Mouse (Mus musculus) mesoderm, embryonic 11.5 days (tissue): ENCODE measurements at regions not wholly inside any gene's neighbourhood (a gene's known extent, or its start where the extent isn't known, plus 50 kb on each side); places are given as distances from the start of the nearest gene placed in this dataset.

ENCODE experiments used
- DNase-seq: peaks from one replicate; pipeline ENCODE4 v3.0.0-alpha.2; 2012; ENCODE audit warnings: low read depth, low spot score

GRCm38 (mm10) chr2:178992334-178993116 is 449.7 kb upstream of the Cdh4 start:
- no peak for DNase-seq

- DNase-seq: no peak
Observed at GRCm38 (mm10) chr2:178997921-178998320, 444.3 kb upstream of the Cdh4 start.

GRCm38 (mm10) chr2:179000448-179001081 is 441.7 kb upstream of the Cdh4 start:
- no peak for DNase-seq

- no peak for DNase-seq
Observed at GRCm38 (mm10) chr2:179007766-179008165, 434.5 kb upstream of the Cdh4 start.

GRCm38 (mm10) chr2:179013891-179014593 is 428.2 kb upstream of the Cdh4 start:
- peak; percentile 30 for DNase-seq

GRCm38 (mm10) chr2:179022675-179023194 is 419.5 kb upstream of the Cdh4 start:
- no peak for DNase-seq

GRCm38 (mm10) chr2:179024225-179024624 is 418.0 kb upstream of the Cdh4 start:
- no peak for DNase-seq

- no peak for DNase-seq
Observed at GRCm38 (mm10) chr2:179033171-179033570, 409.1 kb upstream of the Cdh4 start.

GRCm38 (mm10) chr2:179035446-179035845 is 406.8 kb upstream of the Cdh4 start:
- DNase-seq: no peak

GRCm38 (mm10) chr2:179039697-179040096 is 402.5 kb upstream of the Cdh4 start:
- DNase-seq: no peak

GRCm38 (mm10) chr2:179043671-179044070 is 398.6 kb upstream of the Cdh4 start:
- no peak for DNase-seq

- no peak for DNase-seq
Observed at GRCm38 (mm10) chr2:179045361-179045760, 396.9 kb upstream of the Cdh4 start.

GRCm38 (mm10) chr2:179054441-179054840 is 387.8 kb upstream of the Cdh4 start:
- DNase-seq: no peak

GRCm38 (mm10) chr2:179064616-179065015 is 377.6 kb upstream of the Cdh4 start:
- peak; percentile 30 for DNase-seq

- no peak for DNase-seq
Observed at GRCm38 (mm10) chr2:179069520-179069919, 372.7 kb upstream of the Cdh4 start.

GRCm38 (mm10) chr2:179070346-179070745 is 371.9 kb upstream of the Cdh4 start:
- peak; percentile 58 for DNase-seq

GRCm38 (mm10) chr2:179080462-179081274 is 361.6 kb upstream of the Cdh4 start:
- no peak for DNase-seq

- DNase-seq: no peak
Observed at GRCm38 (mm10) chr2:179086915-179087314, 355.3 kb upstream of the Cdh4 start.

GRCm38 (mm10) chr2:179091480-179091879 is 350.8 kb upstream of the Cdh4 start:
- DNase-seq: no peak

- DNase-seq: no peak
Observed at GRCm38 (mm10) chr2:179093996-179094395, 348.2 kb upstream of the Cdh4 start.

GRCm38 (mm10) chr2:179095981-179096380 is 346.2 kb upstream of the Cdh4 start:
- DNase-seq: no peak
